Mouse (Mus musculus) erythroblast, embryonic 14.5 days (primary cell): Measurements from ENCODE around the gene Clp1.

Source experiments
- GATA1 ChIP-seq: IDR thresholded peaks from 2 replicates; pipeline ENCODE4 v1.6.1; 2012; ENCODE audit warnings: low read length, inconsistent platforms, mixed read lengths
- TAL1 ChIP-seq: IDR thresholded peaks from 3 replicates; pipeline ENCODE4 v1.6.1; 2012; ENCODE audit warnings: low read length, inconsistent platforms, mixed read lengths

DNA sequence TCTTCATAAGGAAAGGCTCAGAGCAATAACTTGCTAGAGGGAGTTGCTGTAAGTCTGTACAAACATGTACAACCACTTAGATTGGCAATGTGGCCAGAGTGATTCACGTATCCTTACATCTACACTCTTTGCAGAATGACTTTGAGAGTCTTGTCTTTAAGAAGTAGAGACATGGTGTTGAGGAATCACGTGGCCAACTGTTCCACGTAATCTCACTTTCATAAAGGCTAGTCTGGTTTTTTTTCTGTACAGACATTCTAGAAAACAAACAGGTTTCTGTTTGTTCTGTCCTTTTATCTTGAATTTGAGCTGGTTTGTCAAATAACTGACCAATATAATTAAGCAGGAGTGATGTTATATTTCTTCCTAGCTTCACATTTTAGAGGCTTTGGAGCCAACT is 34.2 kb upstream of the Clp1 start:
- TF ChIP-seq GATA1 (no peak), TAL1 (no peak)
